ENCODE assay signal across 27 mouse cellular contexts in the genomic region with DNA sequence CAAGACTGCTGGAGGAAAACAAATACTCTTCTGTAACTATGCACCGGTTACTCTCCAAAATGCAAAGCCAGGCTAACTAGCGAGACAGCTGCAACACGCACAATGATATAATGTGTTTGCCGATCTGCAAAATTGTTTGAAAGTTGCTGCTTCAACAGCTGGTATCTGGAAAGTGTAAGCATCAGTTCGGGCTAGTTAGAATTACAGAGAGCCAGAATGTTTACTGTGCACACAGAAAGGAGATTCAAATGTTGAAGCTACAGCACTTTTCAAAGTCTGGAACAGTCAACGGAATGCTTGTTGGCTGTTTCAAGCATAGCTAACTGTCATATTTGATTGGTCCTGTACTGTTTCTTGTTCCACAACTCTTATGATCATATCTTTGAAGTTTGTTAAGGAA. TPM values are rescaled to one million over a fixed set of nuclear protein-coding genes. Genes with fewer than 3 reads are reported as not detected.
A peak's percentile ranks its signal among the peaks of the same experiment; 100 is the strongest.
DNase-seq lines count a peak whose midpoint lies in the region; ATAC-seq and TF ChIP-seq lines count a peak whose summit lies in the region.
"Had no signal": no experiment of that assay in that cellular context is flagged by ENCODE, and none has a peak within 500 bp of the region (broad histone marks: within the 10 kb centered on the region; RNA-seq: fewer than 3 reads in every experiment).

No protein-coding gene starts in this region.

- H3K27ac ChIP-seq in forebrain, postnatal 0 days (ENCODE audit: low read depth, low read length): no peak overlapping the region
- H3K27ac ChIP-seq in forebrain, embryonic 16.5 days (ENCODE audit: low read length): no peak overlapping the region
- H3K27ac ChIP-seq in limb, embryonic 13.5 days: no peak overlapping the region
- H3K27ac ChIP-seq in limb, embryonic 10.5 days: no peak overlapping the region
- peak overlapping the region; percentile 14; the same call in 1 of the 2 replicates for H3K27ac ChIP-seq in stomach, embryonic 16.5 days (ENCODE audit: low read length)
- H3K27ac ChIP-seq: embryonic facial prominence, embryonic 13.5 days; forebrain, embryonic 10.5 days; heart, adult 2 months; heart, embryonic 15.5 days; hindbrain, embryonic 13.5 days; hindbrain, postnatal 0 days had no signal

- no peak overlapping the region for H3K4me3 ChIP-seq in forebrain, postnatal 0 days (ENCODE audit: low read depth, low read length)
- no peak overlapping the region for H3K4me3 ChIP-seq in forebrain, embryonic 16.5 days (replicated peaks; ENCODE audit: low read length)
- no peak overlapping the region for H3K4me3 ChIP-seq in limb, embryonic 13.5 days
- H3K4me3 ChIP-seq in limb, embryonic 10.5 days: no peak overlapping the region
- H3K4me3 ChIP-seq in stomach, embryonic 16.5 days (replicated peaks; ENCODE audit: low read length): no peak overlapping the region
- H3K4me3 ChIP-seq: embryonic facial prominence, embryonic 13.5 days; erythroblast, embryonic 14.5 days; forebrain, embryonic 10.5 days; heart, adult 2 months; heart, embryonic 15.5 days; hindbrain, embryonic 13.5 days had no signal

- H3K9ac ChIP-seq in forebrain, postnatal 0 days: no peak overlapping the region
- no peak overlapping the region for H3K9ac ChIP-seq in forebrain, embryonic 16.5 days (replicated peaks; ENCODE audit: low read depth, low read length)
- H3K9ac ChIP-seq in limb, embryonic 13.5 days: no peak overlapping the region
- no peak overlapping the region for H3K9ac ChIP-seq in stomach, embryonic 16.5 days (ENCODE audit: low read length)
- H3K9ac ChIP-seq: embryonic facial prominence, embryonic 13.5 days; heart, embryonic 15.5 days; hindbrain, embryonic 13.5 days had no signal

- H3K9me3 ChIP-seq in forebrain, postnatal 0 days (ENCODE audit: low read length): no peaks in the 10 kb centered on the region
- H3K9me3 ChIP-seq in forebrain, embryonic 16.5 days (ENCODE audit: control insufficient read depth, low read length): no peaks in the 10 kb centered on the region
- no peaks in the 10 kb centered on the region for H3K9me3 ChIP-seq in limb, embryonic 13.5 days
- H3K9me3 ChIP-seq in limb, embryonic 10.5 days (replicated peaks): no peaks in the 10 kb centered on the region
- H3K9me3 ChIP-seq in stomach, embryonic 16.5 days (replicated peaks; ENCODE audit: control insufficient read depth, low read length): no peaks in the 10 kb centered on the region
- H3K9me3 ChIP-seq: embryonic facial prominence, embryonic 13.5 days; forebrain, embryonic 10.5 days; heart, embryonic 15.5 days; hindbrain, embryonic 13.5 days had no signal

- no peak for TF ChIP-seq CTCF in forebrain, postnatal 0 days (IDR thresholded peaks at IDR 0.05; ENCODE audit: low read depth)

- H3K27me3 ChIP-seq in forebrain, postnatal 0 days (ENCODE audit: insufficient read depth, low read length): no peaks in the 10 kb centered on the region
- no peaks in the 10 kb centered on the region for H3K27me3 ChIP-seq in forebrain, embryonic 16.5 days (replicated peaks; ENCODE audit: control insufficient read depth, insufficient read depth, low read length)
- no peaks in the 10 kb centered on the region for H3K27me3 ChIP-seq in limb, embryonic 13.5 days
- no peaks in the 10 kb centered on the region for H3K27me3 ChIP-seq in limb, embryonic 10.5 days (ENCODE audit: low read depth, poor library complexity, severe bottlenecking)
- no peaks in the 10 kb centered on the region for H3K27me3 ChIP-seq in stomach, embryonic 16.5 days (ENCODE audit: control insufficient read depth, insufficient read depth, low read length)
- H3K27me3 ChIP-seq: CH12.LX; embryonic facial prominence, embryonic 13.5 days; heart, embryonic 15.5 days; hindbrain, embryonic 13.5 days; Patski had no signal

- peak; percentile 25 for DNase-seq in forebrain, postnatal 0 days
- no peak for DNase-seq in limb, embryonic 10.5 days (ENCODE audit: low spot score)
- peak; percentile 10 for DNase-seq in brain, embryonic 18.5 days (ENCODE audit: low read depth, low spot score)
- DNase-seq in left cerebral cortex, adult 9 months (ENCODE audit: low spot score in 2 of 2): no peak
- DNase-seq: adrenal gland, postnatal 14 days; cerebellum, adult 11 months; cerebellum, adult 9-10 months; cerebellum, postnatal 25 days; gastrocnemius, postnatal 14 days; heart, adult 2 months; heart, postnatal 14 days had no signal

- no peak overlapping the region for H3K4me2 ChIP-seq in forebrain, postnatal 0 days (ENCODE audit: low read depth)
- H3K4me2 ChIP-seq in forebrain, embryonic 16.5 days (ENCODE audit: low read length): no peak overlapping the region
- no peak overlapping the region for H3K4me2 ChIP-seq in limb, embryonic 13.5 days (replicated peaks)
- H3K4me2 ChIP-seq in stomach, embryonic 16.5 days (ENCODE audit: low read depth, low read length): no peak overlapping the region
- H3K4me2 ChIP-seq: embryonic facial prominence, embryonic 13.5 days; heart, embryonic 11.5 days; heart, embryonic 15.5 days; hindbrain, embryonic 13.5 days had no signal

- H3K36me3 ChIP-seq in forebrain, postnatal 0 days (ENCODE audit: insufficient read depth): no peaks in the 10 kb centered on the region
- no peaks in the 10 kb centered on the region for H3K36me3 ChIP-seq in forebrain, embryonic 16.5 days (ENCODE audit: control insufficient read depth, insufficient read depth)
- no peaks in the 10 kb centered on the region for H3K36me3 ChIP-seq in limb, embryonic 13.5 days
- no peaks in the 10 kb centered on the region for H3K36me3 ChIP-seq in limb, embryonic 10.5 days
- H3K36me3 ChIP-seq in stomach, embryonic 16.5 days (ENCODE audit: control insufficient read depth, insufficient read depth, low read length): no peaks in the 10 kb centered on the region
- H3K36me3 ChIP-seq: embryonic facial prominence, embryonic 13.5 days; forebrain, embryonic 10.5 days; heart, embryonic 15.5 days; hindbrain, embryonic 13.5 days had no signal

- H3K4me1 ChIP-seq in forebrain, postnatal 0 days (ENCODE audit: insufficient read depth): no peaks in the 10 kb centered on the region
- no peaks in the 10 kb centered on the region for H3K4me1 ChIP-seq in forebrain, embryonic 16.5 days (replicated peaks; ENCODE audit: control insufficient read depth, insufficient read depth, low read length)
- no peaks in the 10 kb centered on the region for H3K4me1 ChIP-seq in limb, embryonic 13.5 days
- H3K4me1 ChIP-seq in limb, embryonic 10.5 days: no peaks in the 10 kb centered on the region
- H3K4me1 ChIP-seq in stomach, embryonic 16.5 days (ENCODE audit: control insufficient read depth, insufficient read depth, low read length): no peaks in the 10 kb centered on the region
- H3K4me1 ChIP-seq: embryonic facial prominence, embryonic 13.5 days; forebrain, embryonic 10.5 days; heart, embryonic 15.5 days; hindbrain, embryonic 13.5 days had no signal

- ATAC-seq in forebrain, postnatal 0 days: peak; percentile 88
- no peak for ATAC-seq in forebrain, embryonic 16.5 days
- 0 out of 2 replicates have a peak, but pooled peaks have one; percentile 28 for ATAC-seq in limb, embryonic 13.5 days (ENCODE audit: low FRiP score, low read depth)
- ATAC-seq in stomach, embryonic 16.5 days (ENCODE audit: insufficient read depth, low FRiP score): peak; percentile 56; the same call in 1 of the 2 replicates
- no peak for ATAC-seq in erythroblast, adult 5-6 weeks (replicated peaks; ENCODE audit: low FRiP score, poor library complexity, severe bottlenecking)
- ATAC-seq: activated CD4-positive, CD25-positive, alpha-beta regulatory T cell, adult 4 months; hindbrain, postnatal 0 days; Patski had no signal

- WGBS in forebrain, postnatal 0 days: 43% methylated on average over 6 of the region's 6 CpGs
- 55% methylated on average over 6 of the region's 6 CpGs for WGBS in forebrain, embryonic 16.5 days
- WGBS in limb, embryonic 13.5 days: 72% methylated on average over 6 of the region's 6 CpGs
- 90% methylated on average over 6 of the region's 6 CpGs for WGBS in limb, embryonic 10.5 days
- 27% methylated on average over 6 of the region's 6 CpGs for WGBS in stomach, embryonic 16.5 days

RNA-seq across cellular contexts. Expression of a gene that starts 42.6 kb away (rescaled TPM):
- total RNA-seq in forebrain, postnatal 0 days (2014; rRNA removed): 53.8 and 62.2 TPM in 2 replicates
- 14.0 and 16.4 TPM in 2 replicates for polyA plus RNA-seq in forebrain, postnatal 0 days (2015; fragmentation: Nextera tagmentation; extraction: Ambion mirVana)
- 8.3 and 10.4 TPM in 2 replicates for polyA plus RNA-seq in forebrain, embryonic 16.5 days (2015; fragmentation: Nextera tagmentation; extraction: Ambion mirVana)
- 0.22 and 0.29 TPM in 2 replicates for polyA plus RNA-seq in limb, embryonic 13.5 days (2015; fragmentation: Nextera tagmentation; extraction: Ambion mirVana)
- polyA plus RNA-seq in limb, embryonic 10.5 days (2016; fragmentation: Nextera tagmentation; extraction: Ambion mirVana): 0.09 TPM in 1 of 2 replicates, not detected in the other
- polyA plus RNA-seq in stomach, embryonic 16.5 days (2015; fragmentation: Nextera tagmentation; extraction: Ambion mirVana): 0.84 and 1.1 TPM in 2 replicates
- total RNA-seq in erythroblast, adult 5-6 weeks (2015; ENCODE audit: low replicate concordance): not detected in 2 replicates
- total RNA-seq in erythroblast, adult 5-6 weeks (2017; ENCODE audit: low replicate concordance): under 0.01 and 0.17 TPM in 2 replicates
- total RNA-seq: CH12.LX; gastrocnemius, postnatal 14 days; heart, adult 2 months; hematopoietic stem cell, adult 5-6 weeks had no signal
- polyA plus RNA-seq: erythroblast, embryonic 14.5 days; gonadal fat pad, adult 2 months; heart, adult 2 months had no signal

Comparison
In these comparisons a context has a peak if more than half of its experiments do, and no peak if none do; other contexts are left out.
1. ATAC-seq: peak in forebrain, postnatal 0 days (single experiment), limb, embryonic 13.5 days (single experiment) and stomach, embryonic 16.5 days (single experiment); none in forebrain, embryonic 16.5 days (single experiment) and erythroblast, adult 5-6 weeks (single experiment).
2. DNase-seq: peak in forebrain, postnatal 0 days (single experiment) and brain, embryonic 18.5 days (single experiment); none in limb, embryonic 10.5 days (single experiment) and left cerebral cortex, adult 9 months (0 of 2).